Mouse (Mus musculus): ENCODE data around the gene Rcn3. TPM values are rescaled to one million over a fixed set of nuclear protein-coding genes. Genes with fewer than 3 reads are reported as not detected.

Rcn3 gene
- polyA plus RNA-seq, 1 experiment from 2014 or later: 162 TPM

GRCm38 (mm10) chr7:45135370-45135769 lies 43.3 kb upstream of the Rcn3 start:
- WGBS: 81% methylated on average over 3 of the region's 3 CpGs
- H3K4me2 ChIP-seq (replicated peaks; ENCODE audit: low read depth, low read length): peak overlapping the region; percentile 78
- no peak overlapping the region for H3K27ac ChIP-seq (ENCODE audit: low read length)
- no peaks in the 10 kb centered on the region for H3K27me3 ChIP-seq (replicated peaks; ENCODE audit: insufficient read depth, low read length)
- no peaks in the 10 kb centered on the region for H3K9me3 ChIP-seq (ENCODE audit: low read length)
- H3K9ac ChIP-seq (replicated peaks; ENCODE audit: low read depth): peak overlapping the region; percentile 60; the same call in 1 of the 2 replicates
- DNase-seq (ENCODE audit: low spot score): no peak
- H3K36me3 ChIP-seq (ENCODE audit: insufficient read depth, low read length): no peaks in the 10 kb centered on the region
- H3K4me1 ChIP-seq (ENCODE audit: insufficient read depth, low read depth, low read length): peaks cover 4% of the 10 kb centered on the region; the same call in 1 of the 2 replicates
- TF ChIP-seq EP300 (IDR thresholded peaks at IDR 0.05): no peak
- TF ChIP-seq CTCF (IDR thresholded peaks at IDR 0.05): no peak
- peak overlapping the region; percentile 62; the same call in 1 of the 2 replicates for H3K4me3 ChIP-seq (ENCODE audit: low read depth, low read length)
- no peak for ATAC-seq

GRCm38 (mm10) chr7:45134544-45135026 lies 42.6 kb upstream of the Rcn3 start:
- no peaks in the 10 kb centered on the region for H3K27me3 ChIP-seq (replicated peaks; ENCODE audit: insufficient read depth, low read length)
- peaks cover 4% of the 10 kb centered on the region; the same call in 1 of the 2 replicates for H3K4me1 ChIP-seq (ENCODE audit: insufficient read depth, low read depth, low read length)
- ATAC-seq (peak; percentile 14; the same call in 1 of the 2 replicates), DNase-seq (ENCODE audit: low spot score) (peak; percentile 57)
- H3K4me3 ChIP-seq (ENCODE audit: low read depth, low read length): no peak overlapping the region
- H3K4me2 ChIP-seq (replicated peaks; ENCODE audit: low read depth, low read length): no peak overlapping the region
- H3K9me3 ChIP-seq (ENCODE audit: low read length): no peaks in the 10 kb centered on the region
- no peak overlapping the region for H3K9ac ChIP-seq (replicated peaks; ENCODE audit: low read depth)
- H3K27ac ChIP-seq (ENCODE audit: low read length): no peak overlapping the region
- TF ChIP-seq CTCF (IDR thresholded peaks at IDR 0.05): no peak
- no peak for TF ChIP-seq EP300 (IDR thresholded peaks at IDR 0.05)
- no peaks in the 10 kb centered on the region for H3K36me3 ChIP-seq (ENCODE audit: insufficient read depth, low read length)
- 17% methylated on average over 12 of the region's 12 CpGs for WGBS

GRCm38 (mm10) chr7:45133446-45134159 lies 41.6 kb upstream of the Rcn3 start:
- H3K4me1 ChIP-seq (ENCODE audit: insufficient read depth, low read depth, low read length): peaks cover 4% of the 10 kb centered on the region; the same call in 1 of the 2 replicates
- no peaks in the 10 kb centered on the region for H3K36me3 ChIP-seq (ENCODE audit: insufficient read depth, low read length)
- WGBS: 77% methylated on average over 8 of the region's 8 CpGs
- DNase-seq (ENCODE audit: low spot score): no peak
- no peak overlapping the region for H3K9ac ChIP-seq (replicated peaks; ENCODE audit: low read depth)
- no peaks in the 10 kb centered on the region for H3K27me3 ChIP-seq (replicated peaks; ENCODE audit: insufficient read depth, low read length)
- H3K4me2 ChIP-seq (replicated peaks; ENCODE audit: low read depth, low read length): no peak overlapping the region
- H3K27ac ChIP-seq (ENCODE audit: low read length): no peak overlapping the region
- no peak for ATAC-seq
- peak; percentile 29 for TF ChIP-seq CTCF (IDR thresholded peaks at IDR 0.05)
- TF ChIP-seq EP300 (IDR thresholded peaks at IDR 0.05): no peak
- no peaks in the 10 kb centered on the region for H3K9me3 ChIP-seq (ENCODE audit: low read length)
- no peak overlapping the region for H3K4me3 ChIP-seq (ENCODE audit: low read depth, low read length)

- no peak overlapping the region for H3K9ac ChIP-seq (replicated peaks; ENCODE audit: low read depth)
Observed at GRCm38 (mm10) chr7:45131850-45132249, 39.8 kb upstream of the Rcn3 start.

GRCm38 (mm10) chr7:45129776-45130512 lies 37.9 kb upstream of the Rcn3 start:
- H3K27me3 ChIP-seq (replicated peaks; ENCODE audit: insufficient read depth, low read length): no peaks in the 10 kb centered on the region
- DNase-seq (ENCODE audit: low spot score) (no peak), ATAC-seq (no peak)
- no peak overlapping the region for H3K9ac ChIP-seq (replicated peaks; ENCODE audit: low read depth)
- 55% methylated on average over 15 of the region's 15 CpGs for WGBS
- no peak for TF ChIP-seq EP300 (IDR thresholded peaks at IDR 0.05)
- TF ChIP-seq CTCF (IDR thresholded peaks at IDR 0.05): no peak
- H3K4me1 ChIP-seq (ENCODE audit: insufficient read depth, low read depth, low read length): peaks cover 8% of the 10 kb centered on the region; the same call in 1 of the 2 replicates
- H3K27ac ChIP-seq (ENCODE audit: low read length): 0 out of 2 replicates have a peak overlapping the region, but pooled peaks have one; percentile 67
- 0 out of 2 replicates have a peak, but pooled peaks cover 17% of the 10 kb centered on the region for H3K36me3 ChIP-seq (ENCODE audit: insufficient read depth, low read length)
- H3K4me2 ChIP-seq (replicated peaks; ENCODE audit: low read depth, low read length): peak overlapping the region; percentile 71
- no peak overlapping the region for H3K4me3 ChIP-seq (ENCODE audit: low read depth, low read length)
- H3K9me3 ChIP-seq (ENCODE audit: low read length): no peaks in the 10 kb centered on the region

More at GRCm38 (mm10) chr7:45131850-45132249, 39.8 kb upstream of the Rcn3 start:
- ATAC-seq (no peak), DNase-seq (ENCODE audit: low spot score) (no peak)
- no peak overlapping the region for H3K27ac ChIP-seq (ENCODE audit: low read length)
- peaks cover 12% of the 10 kb centered on the region; the same call in 1 of the 2 replicates for H3K4me1 ChIP-seq (ENCODE audit: insufficient read depth, low read depth, low read length)
- H3K4me3 ChIP-seq (ENCODE audit: low read depth, low read length): no peak overlapping the region
- 0 out of 2 replicates have a peak, but pooled peaks cover 3% of the 10 kb centered on the region for H3K36me3 ChIP-seq (ENCODE audit: insufficient read depth, low read length)
- 63% methylated on average over 11 of the region's 11 CpGs for WGBS
- H3K9me3 ChIP-seq (ENCODE audit: low read length): no peaks in the 10 kb centered on the region
- no peak for TF ChIP-seq EP300 (IDR thresholded peaks at IDR 0.05)
- no peak for TF ChIP-seq CTCF (IDR thresholded peaks at IDR 0.05)
- H3K4me2 ChIP-seq (replicated peaks; ENCODE audit: low read depth, low read length): no peak overlapping the region
- no peaks in the 10 kb centered on the region for H3K27me3 ChIP-seq (replicated peaks; ENCODE audit: insufficient read depth, low read length)

- peak; percentile 0; the same call in 1 of the 2 replicates for ATAC-seq
- WGBS: under 1% methylated on average over 17 of the region's 17 CpGs
- H3K4me1 ChIP-seq (ENCODE audit: insufficient read depth, low read depth, low read length): peaks cover 8% of the 10 kb centered on the region; the same call in 1 of the 2 replicates
- 0 out of 2 replicates have a peak, but pooled peaks cover 17% of the 10 kb centered on the region for H3K36me3 ChIP-seq (ENCODE audit: insufficient read depth, low read length)
- no peak for DNase-seq (ENCODE audit: low spot score)
- H3K4me3 ChIP-seq (ENCODE audit: low read depth, low read length): peak overlapping the region; percentile 42
- H3K4me2 ChIP-seq (replicated peaks; ENCODE audit: low read depth, low read length): peak overlapping the region; percentile 71
- peak overlapping the region; percentile 23; the same call in 1 of the 2 replicates for H3K9ac ChIP-seq (replicated peaks; ENCODE audit: low read depth)
- H3K9me3 ChIP-seq (ENCODE audit: low read length): no peaks in the 10 kb centered on the region
- TF ChIP-seq CTCF (IDR thresholded peaks at IDR 0.05) (no peak), EP300 (IDR thresholded peaks at IDR 0.05) (no peak)
- H3K27ac ChIP-seq (ENCODE audit: low read length): peak overlapping the region; percentile 67
- no peaks in the 10 kb centered on the region for H3K27me3 ChIP-seq (replicated peaks; ENCODE audit: insufficient read depth, low read length)
Observed at GRCm38 (mm10) chr7:45129318-45129717, 37.3 kb upstream of the Rcn3 start.

Measured in lung, postnatal 0 days (tissue).